Mouse (Mus musculus) right cerebral cortex, postnatal 10 days (tissue): ENCODE results near the gene Olfr101.
A peak's percentile ranks its signal among the peaks of the same experiment; 100 is the strongest.

Source experiments
- DNase-seq, 2 experiments: peaks; one replicate each; pipeline ENCODE4 v3.0.0; 2021; ENCODE audit warnings: low spot score in 2 of 2

Gene Olfr101

DNA sequence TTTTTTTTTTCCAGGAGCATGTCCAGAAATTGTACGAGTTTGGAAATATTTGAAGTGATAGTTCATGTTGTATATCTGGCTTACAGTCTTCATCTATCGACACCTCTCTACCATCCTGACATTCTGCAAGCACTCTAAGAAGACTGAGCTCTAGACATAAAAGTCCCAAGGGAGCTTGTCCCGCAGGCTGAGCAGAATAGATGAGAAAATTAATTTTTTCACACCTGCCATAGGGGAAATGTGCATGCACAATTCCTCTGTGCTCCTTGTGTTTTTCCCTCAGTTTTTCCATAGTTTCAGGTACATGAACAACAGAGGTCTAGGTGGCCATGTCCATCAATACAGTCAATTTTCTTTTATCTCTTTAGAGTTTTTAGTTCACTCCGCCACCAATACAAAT, at the start of gene Olfr101:
Olfr101 (minus strand) TSS at position 101 of the 400 bp plus-strand sequence.
- no peak for DNase-seq

DNA sequence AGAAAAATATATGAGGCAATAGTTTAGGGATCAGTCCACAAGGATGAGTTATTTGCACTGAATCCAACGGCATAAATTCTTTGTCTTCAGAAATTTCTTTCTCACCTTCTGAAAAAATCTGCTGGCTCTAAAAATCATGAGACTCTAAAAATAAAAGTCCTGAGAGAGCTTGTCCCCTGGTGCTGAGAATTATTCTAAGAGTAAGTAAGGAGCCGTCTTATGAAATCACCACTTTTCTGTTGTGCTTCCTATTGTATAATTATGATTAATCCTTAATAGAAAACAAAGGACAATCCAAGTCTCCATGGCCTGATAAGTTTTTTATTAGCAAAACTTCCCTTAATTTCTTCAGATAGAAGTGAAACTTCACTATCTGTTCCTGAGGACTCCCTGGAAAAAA, 35.5 kb upstream of the Olfr101 start, which contains the start of gene Olfr103:
Olfr103 (minus strand) TSS at position 101 of the 400 bp plus-strand sequence.
- DNase-seq = no peak

DNA sequence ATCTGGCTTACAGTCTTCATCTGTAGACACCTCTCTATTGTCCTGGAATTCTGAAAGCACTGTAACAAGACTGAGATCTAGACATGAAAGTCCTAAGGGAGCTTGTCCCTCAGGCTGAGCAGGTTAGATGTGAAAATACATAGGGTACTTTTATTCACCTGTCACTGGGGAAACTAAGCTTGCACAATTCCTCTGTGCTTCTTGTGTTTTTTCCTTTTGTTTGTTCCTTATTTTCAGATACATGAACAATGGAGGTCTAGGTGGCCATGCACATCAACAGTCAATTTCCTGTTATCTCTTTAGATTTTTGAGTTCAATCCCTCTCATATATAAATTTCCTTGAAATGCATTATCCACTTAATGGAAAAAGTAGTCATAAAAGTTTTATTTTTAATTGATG, 12.8 kb upstream of the Olfr101 start, which contains the start of gene Olfr102:
Olfr102 (minus strand) TSS at position 101 of the 400 bp plus-strand sequence.
- DNase-seq = no peak

DNA sequence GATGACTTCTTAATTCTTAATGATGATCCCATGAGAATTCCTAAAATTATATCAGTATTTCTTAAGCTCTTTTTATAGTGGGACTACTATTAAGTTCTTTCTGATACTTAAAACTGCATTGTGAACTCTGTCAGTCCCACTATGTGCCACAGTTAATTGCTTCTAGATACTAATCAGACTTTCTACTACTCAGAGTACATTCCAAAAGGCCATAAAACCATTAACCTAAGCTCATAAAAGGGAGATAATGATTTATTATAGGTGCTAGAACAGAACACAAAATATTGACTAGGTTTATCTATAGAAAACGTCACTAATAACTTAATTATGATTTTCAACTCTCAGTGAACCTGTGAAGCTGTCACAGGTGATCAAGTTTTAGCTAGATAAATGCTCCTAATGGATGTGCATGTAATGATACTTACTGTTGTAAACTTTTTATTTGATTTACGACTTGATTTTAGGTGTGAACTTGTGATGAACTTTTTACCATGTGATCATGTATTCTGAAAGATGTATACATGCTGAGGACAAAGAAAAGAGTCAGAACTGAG, 6.1 kb upstream of the Olfr101 start:
- no peak for DNase-seq

DNA sequence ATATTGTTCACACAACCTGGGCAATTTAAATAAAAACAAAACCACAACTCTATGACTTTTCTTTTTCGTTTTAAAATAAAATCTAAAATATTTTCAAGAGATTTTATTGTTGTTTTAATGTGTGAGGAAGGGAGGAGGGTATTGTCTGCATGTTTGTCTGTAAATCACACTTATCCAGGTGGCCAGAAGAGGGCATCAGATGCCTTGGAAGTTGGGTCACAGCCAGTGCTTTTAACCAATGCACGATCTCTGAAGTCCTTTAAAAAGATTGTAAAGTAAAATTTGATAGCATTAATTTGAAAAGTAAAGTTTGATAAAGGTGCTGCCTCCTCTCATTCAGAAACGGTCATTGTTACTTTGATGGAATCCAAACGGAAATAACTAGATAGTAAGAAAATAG, 4.4 kb upstream of the Olfr101 start:
- peak in 1 of 2 experiments; percentile 18 for DNase-seq

DNA sequence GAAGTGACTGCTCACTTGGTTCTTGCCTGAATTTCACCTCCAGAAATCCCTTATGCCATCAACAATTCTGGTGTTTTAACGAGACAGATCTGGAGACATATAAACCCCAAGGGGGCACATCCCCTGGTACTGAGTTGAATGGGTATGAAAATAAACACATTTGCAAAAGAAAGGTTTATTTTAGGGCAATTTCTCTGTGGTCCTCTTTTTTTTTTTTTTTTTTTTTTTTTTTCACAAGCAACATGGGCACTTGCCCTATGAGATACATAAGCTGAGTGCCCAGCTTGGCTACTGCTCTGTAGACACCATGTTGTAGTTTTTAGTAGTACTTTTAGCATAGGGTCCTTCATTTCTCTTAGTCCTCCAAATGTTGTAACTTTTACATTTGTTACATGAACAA, 20.8 kb downstream of the Olfr101 start, which contains the start of gene Olfr99:
Olfr99 (minus strand) TSS at position 101 of the 400 bp plus-strand sequence.
- no peak for DNase-seq

DNA sequence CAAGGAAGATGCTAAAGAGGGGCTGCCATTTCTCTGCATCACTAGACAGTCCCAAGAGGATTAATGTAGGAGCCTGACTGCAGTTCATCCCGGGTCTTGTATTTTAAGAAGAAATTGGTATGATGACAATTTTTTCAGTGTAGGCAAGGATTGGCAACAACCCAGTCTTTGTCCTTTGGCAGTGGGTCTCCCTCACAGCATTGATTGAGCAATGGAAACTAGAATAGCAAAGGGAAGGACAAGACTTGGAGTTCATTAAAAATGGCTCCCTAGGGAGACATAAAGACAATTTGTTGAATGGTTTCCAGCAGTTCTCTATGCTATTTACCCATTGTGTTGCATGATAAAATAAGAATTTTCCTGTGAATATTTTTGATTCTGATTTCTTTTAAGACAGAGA, 23.8 kb downstream of the Olfr101 start:
- DNase-seq = no peak

DNA sequence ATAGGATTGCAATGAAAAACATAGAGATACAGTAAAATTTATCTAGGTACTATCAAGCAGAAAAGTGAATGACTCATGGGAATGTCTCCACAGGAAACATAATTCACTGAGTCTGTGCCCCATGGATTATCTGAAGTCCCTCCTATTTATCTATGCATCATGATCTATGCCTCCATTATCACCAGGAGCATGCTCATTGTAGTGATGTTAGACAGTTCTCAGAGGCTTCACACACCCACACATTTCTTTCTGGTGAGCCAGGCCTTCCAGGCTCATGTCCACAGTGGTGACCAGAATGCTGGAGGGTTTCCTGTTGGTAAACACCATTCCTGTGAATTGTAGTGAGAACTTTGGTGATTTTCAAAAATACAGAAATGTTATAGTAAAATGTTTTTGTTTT, 27.5 kb downstream of the Olfr101 start:
- no peak for DNase-seq

DNA sequence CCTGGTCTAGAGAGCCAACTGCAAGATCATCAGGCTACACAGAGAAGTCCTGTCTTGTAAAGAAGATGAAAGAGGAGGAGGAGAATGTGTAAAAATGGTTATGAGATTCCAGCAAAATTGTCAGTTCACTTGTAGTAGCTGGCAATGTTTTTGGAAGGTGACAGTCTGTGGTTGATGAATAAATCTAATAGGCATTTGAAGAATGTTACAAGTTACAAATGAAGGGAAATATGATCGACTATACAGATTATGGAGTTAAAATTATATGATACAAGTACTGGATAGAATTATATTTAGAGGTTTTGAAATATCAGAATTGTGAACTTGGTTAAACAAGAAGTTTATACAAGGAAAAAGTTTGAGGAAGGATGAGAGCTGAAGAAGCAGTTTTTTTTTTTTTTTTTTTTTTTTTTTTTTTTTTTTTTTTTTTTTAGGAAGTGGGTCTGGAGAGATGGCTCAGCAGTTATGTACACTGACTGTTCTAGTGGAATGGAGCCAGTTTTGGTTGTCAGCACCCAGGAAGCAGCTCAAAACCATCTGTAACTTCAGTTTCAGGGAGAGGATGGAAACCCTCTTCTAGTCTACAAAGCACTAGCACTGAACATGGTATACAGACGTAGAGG, 28.4 kb downstream of the Olfr101 start:
- DNase-seq = no peak

DNA sequence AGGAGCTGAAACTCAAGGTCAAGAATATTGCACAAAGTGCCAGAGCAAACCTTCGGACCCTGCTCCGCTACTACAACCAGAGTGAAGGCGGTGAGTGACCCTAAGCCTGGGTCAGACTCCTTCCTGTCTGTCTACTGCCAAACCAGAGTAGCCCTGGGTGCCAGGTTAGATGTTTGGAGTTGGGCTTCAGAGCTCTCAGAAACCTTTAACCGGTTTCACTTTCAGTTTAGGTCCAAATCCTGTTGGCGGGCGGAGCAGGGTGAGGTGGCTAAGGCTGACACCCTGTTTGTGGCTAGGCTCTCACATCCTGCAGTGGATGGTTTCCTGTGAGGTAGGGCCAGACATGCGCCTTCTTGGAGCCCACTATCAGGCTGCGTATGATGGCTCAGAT, 33.4 kb downstream of the Olfr101 start:
- DNase-seq = peak; percentile 19 to 21

DNA sequence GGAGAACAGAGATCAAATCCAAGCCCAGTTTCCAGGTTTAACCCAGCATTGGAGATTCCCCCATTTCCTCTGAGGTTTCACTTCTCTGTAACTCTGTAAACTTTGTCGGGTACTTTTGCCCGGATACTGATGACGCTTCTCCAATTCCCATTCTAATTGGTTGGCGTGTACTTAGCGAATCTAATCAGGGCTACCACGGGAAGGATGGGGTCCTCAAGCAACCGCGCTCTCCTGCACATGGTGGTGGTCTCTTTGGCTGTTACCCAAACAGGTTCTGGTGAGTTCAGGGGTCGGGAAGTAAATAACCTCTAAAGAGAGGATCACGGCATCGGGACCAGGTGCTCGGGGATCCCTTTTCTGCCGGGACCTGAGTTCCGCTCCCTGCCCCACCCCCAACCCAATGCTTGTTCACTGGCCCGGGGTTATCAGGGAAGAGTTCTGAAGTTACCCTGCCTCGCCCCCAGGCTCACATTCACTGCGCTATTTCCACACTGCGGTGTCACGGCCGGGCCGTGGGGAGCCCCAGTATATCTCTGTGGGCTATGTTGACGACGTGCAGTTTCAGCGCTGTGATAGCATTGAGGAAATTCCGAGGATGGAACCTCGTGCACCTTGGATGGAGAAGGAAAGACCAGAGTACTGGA, 33.9 kb downstream of the Olfr101 start, which contains the start of gene H2-M3:
H2-M3 (plus strand) TSS at position 163 of the 644 bp plus-strand sequence.
- peak; percentile 92 to 94 for DNase-seq

DNA sequence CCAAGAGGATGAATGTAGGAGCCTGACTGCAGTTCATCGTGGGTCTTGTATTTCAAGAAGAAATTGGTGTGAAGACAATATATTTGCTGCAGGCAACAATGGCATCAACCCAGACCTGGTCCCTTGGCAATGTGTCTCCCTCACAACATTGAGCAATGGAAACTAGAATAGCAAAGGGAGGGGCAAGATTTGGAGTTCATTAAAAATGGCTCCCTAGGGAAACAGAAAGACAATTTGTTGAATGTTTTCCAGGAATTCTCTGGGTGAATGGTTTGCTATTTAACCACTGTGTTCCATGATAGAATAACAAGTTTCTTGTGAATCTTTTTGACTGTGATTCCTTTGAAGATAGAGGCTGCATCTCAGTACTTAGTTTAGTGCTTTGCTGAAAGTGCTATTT, 40.5 kb downstream of the Olfr101 start, which contains the start of gene Olfr98:
Olfr98 (minus strand) TSS at position 124 of the 400 bp plus-strand sequence.
- no peak for DNase-seq

DNA sequence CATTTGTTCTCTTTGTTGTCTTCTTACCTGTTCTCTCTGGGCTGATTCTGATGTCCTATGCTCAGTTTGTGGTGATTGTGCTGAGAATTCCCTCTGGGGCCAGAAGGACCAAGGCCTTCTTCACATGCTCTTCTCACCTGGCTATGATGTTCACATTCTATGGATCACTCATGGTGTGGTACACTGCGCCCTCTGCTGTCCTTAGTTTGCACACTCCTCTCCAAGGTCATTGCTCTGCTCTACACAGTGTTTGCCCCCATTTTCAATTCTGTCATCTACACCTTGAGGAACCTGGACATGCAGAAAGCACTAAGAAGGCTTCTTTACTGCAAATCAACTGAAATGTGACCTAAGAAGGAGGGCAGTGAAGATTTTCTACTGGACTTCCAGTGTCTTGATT, 53.6 kb downstream of the Olfr101 start:
- no peak for DNase-seq

DNA sequence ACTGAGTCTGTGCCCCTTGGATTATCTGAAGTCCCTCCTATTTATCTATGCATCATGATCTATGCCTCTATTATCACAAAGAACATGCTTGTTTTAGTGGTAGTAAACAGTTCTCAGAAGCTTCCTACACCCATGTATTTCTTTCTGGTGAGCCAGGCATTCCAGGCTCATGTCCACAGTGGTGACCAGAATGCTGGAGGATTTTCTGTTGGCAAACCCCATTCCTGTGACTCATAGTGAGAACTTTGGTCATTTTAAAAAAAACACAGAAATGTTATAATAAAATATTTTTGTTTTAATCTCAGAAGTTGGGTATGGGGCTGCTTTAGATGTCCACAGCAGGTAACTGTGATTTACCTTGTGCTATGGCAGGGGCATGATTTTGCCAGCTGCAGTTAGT, 54.7 kb downstream of the Olfr101 start:
- DNase-seq = no peak
